Mouse (Mus musculus): Measurements from ENCODE around the gene Qrich1. TPM values are rescaled to one million over a fixed set of nuclear protein-coding genes. Genes with fewer than 3 reads are reported as not detected.
"Not testable (repeated sequence)": the region's sequence is repeated elsewhere in the genome, so short reads cannot be mapped to it uniquely, and the experiment has no call there.

Qrich1 gene
- total RNA-seq, 2 experiments from 2014 or later = 47.3 to 57.4 TPM

DNA sequence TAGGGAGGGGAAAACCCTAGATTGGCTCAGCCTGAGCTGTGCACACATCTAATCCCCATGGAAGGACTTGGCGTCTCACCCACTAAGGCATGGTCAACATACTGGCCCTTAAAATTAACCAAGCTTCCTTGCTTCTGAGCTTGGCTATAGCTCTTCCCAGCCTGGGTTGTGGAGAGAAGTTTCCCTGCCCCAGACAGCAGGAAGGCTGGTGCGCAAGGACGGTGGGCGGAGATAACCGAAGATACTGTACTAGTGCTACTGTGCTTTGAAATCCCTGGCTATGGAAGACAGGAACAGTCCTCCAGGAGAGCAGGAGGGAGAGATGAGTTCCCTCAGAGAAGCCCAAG lies 62.7 kb downstream of the Qrich1 start:
- DNase-seq (ENCODE audit: low spot score) = no peak

DNA sequence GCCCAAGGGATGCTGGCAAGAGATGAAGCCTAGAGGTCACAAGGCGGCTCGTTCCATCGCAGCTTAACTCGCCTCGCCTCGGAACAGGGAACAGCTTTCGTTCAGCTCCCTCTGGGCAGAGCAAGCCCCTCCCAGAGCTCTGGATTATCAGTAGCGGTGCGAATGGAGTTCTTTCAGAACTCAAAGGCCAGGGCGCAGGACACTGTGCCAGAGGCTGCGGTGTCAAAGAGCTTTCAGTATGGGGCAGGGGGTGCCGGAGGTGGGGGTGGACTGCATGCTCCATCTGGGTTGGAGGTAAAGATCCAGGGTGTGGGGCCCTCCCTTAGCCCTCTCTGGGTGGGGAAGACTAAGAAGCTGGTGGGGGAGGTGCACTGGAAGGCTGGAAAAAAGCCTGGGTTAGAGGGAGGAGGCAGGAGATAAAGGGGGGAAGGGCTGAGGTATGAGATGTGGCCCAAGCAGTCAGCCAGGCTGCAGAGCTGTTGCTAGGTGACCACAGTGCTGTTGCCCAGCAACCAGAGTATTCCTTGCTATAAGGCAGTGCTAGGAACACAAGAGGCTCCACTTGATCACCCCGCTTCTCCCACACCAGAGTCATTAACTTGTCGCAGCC lies 71.1 kb downstream of the Qrich1 start:
- peak; percentile 52 for DNase-seq (ENCODE audit: low spot score)

DNA sequence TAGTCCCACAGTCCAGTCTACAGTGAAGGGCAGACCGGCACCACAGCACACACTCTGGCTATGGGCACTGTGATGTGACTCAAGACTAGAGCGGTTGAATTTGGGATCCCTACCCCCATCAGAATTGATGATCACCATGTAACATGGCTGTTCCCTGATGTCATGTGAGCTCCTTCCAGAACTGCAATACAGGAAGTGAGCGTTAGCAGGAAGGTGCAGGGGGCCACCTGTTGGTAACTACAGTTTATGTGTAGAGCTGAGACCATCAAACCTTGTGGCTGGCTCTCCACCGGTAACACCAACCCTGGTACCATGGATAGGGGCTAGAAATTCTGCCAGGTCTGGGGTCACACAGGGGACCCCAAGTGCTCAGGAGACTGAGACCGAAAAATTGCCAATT lies 72.6 kb downstream of the Qrich1 start:
- DNase-seq (ENCODE audit: low spot score) = no peak

DNA sequence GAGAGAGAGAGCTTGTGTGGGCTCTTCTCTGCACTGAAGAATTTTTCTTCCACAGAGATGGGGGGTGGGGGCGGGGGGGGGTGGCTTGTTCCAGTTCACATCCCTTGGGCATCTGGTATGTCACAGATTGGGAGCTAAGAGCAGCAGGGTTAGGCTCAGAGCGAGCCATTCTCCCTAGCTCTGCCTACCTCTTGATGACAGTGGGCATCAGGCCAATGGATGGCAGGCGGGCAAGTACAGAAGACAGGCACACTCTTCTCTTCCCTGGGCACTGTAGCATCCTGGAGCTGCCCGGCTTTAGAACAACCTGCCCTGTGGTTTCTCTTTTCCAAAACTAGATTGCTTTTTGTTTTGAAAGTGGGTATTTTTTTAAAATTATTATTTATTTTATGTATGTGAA lies 74.9 kb downstream of the Qrich1 start:
- no peak for DNase-seq (ENCODE audit: low spot score)

DNA sequence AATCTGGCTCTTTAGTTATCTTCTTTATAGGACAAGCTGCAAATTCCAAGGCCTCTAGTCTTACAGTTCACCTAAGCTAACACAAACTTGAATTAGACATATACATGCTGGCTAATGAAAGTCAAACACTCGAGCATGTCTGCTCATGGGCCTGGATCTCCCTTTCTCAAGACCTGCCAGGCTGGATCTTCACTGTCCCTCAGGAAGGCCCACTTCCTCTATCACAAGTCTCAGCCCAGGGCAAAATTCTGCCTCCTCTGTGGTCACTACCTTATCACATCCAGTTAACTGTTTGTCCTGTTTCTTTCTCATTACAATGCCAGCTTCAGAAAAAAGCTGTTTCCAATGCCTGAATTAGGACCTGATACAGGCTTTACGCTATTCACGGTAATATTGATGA lies 77.7 kb downstream of the Qrich1 start:
- DNase-seq (ENCODE audit: low spot score) = no peak

DNA sequence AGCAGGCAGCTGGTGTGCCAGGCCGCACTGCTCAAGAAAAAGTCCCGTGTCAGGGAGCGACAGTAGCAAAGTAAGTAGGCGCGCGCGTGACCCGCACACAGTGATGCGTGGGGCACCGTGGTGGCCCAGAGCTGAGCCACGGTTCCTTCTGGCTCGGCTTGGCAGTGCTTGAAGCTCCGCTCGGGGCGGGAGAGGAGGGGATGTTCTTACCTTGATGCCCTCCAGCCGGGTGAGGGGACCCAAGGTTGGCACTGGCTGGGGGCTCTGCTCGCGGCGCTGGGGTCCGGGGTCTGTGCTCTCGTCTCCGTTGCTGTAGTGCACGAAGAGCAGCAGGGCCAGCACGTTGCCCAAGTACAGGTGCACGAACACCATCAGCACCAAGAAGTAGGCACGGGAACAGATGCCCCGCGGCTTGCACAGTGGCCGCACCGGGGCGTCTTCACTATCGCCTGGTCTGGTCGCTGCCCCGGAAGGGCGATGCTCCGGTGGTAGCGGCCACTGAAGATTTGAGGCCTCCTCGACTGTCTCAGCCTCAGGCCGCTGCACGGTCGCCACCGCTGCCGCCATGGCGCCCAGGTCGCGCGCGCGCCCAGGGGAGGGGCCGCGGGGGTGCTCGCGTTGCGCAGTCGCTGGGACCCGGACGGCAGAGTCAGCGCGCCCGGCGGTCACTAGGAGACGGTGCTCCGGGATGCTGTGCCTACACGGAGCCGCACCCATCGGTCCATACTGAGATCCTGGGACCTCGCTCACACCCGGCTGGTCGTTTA lies 80.6 kb downstream of the Qrich1 start, which contains the start of gene P4htm:
P4htm (minus strand) TSS at position 670 of the 767 bp plus-strand sequence.
- DNase-seq (ENCODE audit: low spot score) = peak; percentile 47

DNA sequence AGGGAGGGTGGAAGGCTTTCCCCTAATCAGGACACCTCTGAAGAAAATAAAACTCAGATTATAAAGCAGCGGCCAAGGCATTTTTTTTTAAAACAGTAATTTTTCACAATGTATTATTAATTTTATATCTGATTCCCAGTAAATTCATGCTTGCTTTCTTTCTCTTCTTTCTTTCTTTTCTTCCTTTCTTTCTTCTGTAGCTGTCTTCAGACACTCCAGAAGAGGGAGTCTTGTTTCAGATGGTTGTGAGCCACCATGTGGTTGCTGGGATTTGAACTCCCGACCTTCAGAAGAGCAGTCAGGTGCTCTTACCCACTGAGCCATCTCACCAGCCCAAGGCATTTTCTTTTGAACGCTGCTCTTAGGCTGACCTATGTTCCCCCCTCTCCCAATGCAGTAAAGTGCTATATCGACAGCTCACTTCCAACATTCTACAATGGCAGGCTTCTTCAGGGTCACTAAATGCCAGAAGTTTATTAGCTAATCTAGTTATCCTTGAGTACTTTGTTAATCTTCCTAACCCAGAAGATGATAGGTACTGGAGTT lies 82.5 kb downstream of the Qrich1 start:
- DNase-seq (ENCODE audit: low spot score) = no peak

DNA sequence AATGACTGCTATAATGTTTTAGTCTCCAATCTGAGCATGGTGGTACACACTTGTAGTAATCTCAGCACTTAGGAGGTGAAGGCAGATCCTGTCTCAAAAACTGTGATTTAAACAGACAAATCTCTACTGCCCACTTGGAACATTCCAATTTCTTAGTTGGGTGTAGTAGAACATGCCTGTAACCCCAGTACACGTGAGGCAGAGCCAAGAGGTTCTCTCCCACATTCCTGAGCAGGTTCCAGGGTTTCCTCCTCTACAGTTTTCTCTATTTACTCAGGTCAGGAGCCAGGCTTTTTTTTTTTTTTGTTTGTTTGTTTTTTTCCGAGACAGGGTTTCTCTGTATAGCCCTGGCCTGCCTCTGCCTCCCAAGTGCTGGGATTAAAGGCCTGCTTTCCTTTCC lies 83.4 kb downstream of the Qrich1 start:
- no peak for DNase-seq (ENCODE audit: low spot score)

DNA sequence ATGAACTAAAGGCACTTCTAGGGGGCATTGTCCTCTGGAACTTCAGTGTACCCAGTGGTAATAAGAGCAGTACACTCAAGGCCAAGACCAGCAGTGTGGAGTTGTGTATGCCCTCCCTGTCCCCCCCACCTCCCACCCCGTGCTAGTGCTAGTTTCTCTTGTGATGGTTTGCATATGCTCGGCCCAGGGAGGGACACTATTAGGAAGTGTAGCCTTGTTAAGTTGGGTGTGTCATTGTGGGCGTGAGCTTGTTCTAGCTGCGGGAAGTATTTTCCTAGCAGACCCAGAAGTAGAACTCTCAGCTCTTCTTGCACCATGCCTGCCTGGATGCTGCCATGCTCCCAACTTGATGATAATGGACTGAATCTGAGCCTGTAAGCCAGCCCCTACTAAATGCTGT lies 85.4 kb downstream of the Qrich1 start:
- no peak for DNase-seq (ENCODE audit: low spot score)

DNA sequence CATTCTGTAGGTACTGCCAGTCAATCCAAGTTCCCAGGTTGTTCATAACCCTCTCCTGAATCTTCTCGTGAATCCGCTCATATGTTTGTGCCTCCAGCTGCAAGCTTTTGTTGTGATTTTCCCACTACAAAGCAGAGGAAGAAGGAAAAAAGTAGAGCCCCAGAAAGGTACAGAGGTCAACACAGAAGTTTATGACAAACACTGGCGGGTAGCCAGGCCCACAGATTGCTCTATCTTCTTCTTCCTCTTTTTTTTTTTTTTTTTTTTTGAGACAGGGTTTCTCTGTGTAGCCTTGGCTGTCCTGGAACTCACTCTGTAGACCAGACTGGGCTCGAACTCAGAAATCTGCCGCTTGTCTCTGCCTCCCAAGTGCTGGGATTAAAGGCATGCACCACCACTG lies 91.3 kb downstream of the Qrich1 start:
- DNase-seq (ENCODE audit: low spot score) = not testable (repeated sequence)

DNA sequence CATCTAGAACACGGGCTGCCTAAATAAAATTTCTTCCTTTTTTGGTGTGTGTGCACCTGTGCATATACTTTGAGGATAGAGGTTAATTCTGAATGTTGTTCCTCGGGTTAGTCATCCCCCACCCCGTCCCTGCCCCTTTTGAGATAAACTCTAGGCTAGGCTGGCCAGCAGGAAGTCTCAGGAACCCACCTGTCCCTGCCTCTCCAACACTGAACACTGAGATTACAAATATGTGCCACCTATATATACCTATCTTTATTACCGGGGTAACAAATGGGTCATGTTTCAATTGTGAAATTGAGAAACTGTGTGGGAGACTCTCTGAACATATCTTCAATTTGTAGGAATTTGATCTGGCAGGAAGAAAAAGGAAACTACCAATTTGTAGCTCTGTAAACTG lies 92.3 kb downstream of the Qrich1 start:
- no peak for DNase-seq (ENCODE audit: low spot score)

Small RNA genes within 50 kb of the gene (microRNA-seq; reads per million reads assigned to microRNA genes)
- gene Gm24083 (not detected), gene Mir191 (not detected), gene Mir425 (788 reads per million, percentile 81 among the genes with 10 or more reads in this experiment)

Other genes with a start within 250 kb of the Qrich1 start
- gene Nicn1, start 226.4 kb upstream of the Qrich1 start, total RNA-seq (2021) = 10 to 100 TPM; 12.3 to 13.1 TPM
- 1 to 10 TPM in 1 of 2 experiments, under 1 TPM in 1; 0.83 to 1.0 TPM for gene Amt, start 220.0 kb upstream of the Qrich1 start, total RNA-seq (2021)
- 100 to 1,000 TPM in 1 of 2 experiments, 10 to 100 TPM in 1; 91.8 to 111 TPM for gene Rhoa, start 210.7 kb upstream of the Qrich1 start, total RNA-seq (2021)
- gene Tcta, start 210.6 kb upstream of the Qrich1 start, total RNA-seq (2021) = 10 to 100 TPM; 28.0 to 35.6 TPM
- 10 to 100 TPM; 63.2 to 67.5 TPM for gene Gpx1, start 177.9 kb upstream of the Qrich1 start, total RNA-seq (2021)
- gene Usp4, start 169.0 kb upstream of the Qrich1 start, total RNA-seq (2021) = 10 to 100 TPM; 81.6 to 89.2 TPM
- gene 1700102P08Rik, start 124.0 kb upstream of the Qrich1 start, total RNA-seq (2021) = 1 to 10 TPM in 1 of 2 experiments, under 1 TPM in 1; 0.85 to 1.4 TPM
- not detected for gene Ccdc36, start 88.3 kb upstream of the Qrich1 start, total RNA-seq (2021)
- gene BC048562, start 80.3 kb upstream of the Qrich1 start, total RNA-seq (2021) = not detected
- 10 to 100 TPM; 14.4 to 15.2 TPM for gene Ccdc71, start 56.3 kb upstream of the Qrich1 start, total RNA-seq (2021)
- 1 to 10 TPM; 1.8 to 2.2 TPM for gene Klhdc8b, start 55.2 kb upstream of the Qrich1 start, total RNA-seq (2021)
- 100 to 1,000 TPM; 117 to 126 TPM for gene Lamb2, start 37.1 kb upstream of the Qrich1 start, total RNA-seq (2021)
- 100 to 1,000 TPM; 126 to 127 TPM for gene Usp19, start 26.2 kb upstream of the Qrich1 start, total RNA-seq (2021)
- gene Qars, start 9.1 kb upstream of the Qrich1 start, total RNA-seq (2021) = 10 to 100 TPM; 83.0 to 86.4 TPM
- 10 to 100 TPM; 61.3 to 63.2 TPM for gene Impdh2, start 43.5 kb downstream of the Qrich1 start, total RNA-seq (2021)
- gene Ndufaf3, start 50.6 kb downstream of the Qrich1 start, total RNA-seq (2021) = 10 to 100 TPM; 29.3 to 30.0 TPM
- gene Dalrd3, start 53.1 kb downstream of the Qrich1 start, total RNA-seq (2021) = 1 to 10 TPM; 7.5 to 8.9 TPM
- gene Wdr6, start 61.9 kb downstream of the Qrich1 start, total RNA-seq (2021) = 1 to 10 TPM; 6.4 to 7.9 TPM
- 1 to 10 TPM; 3.4 to 4.1 TPM for gene P4htm, start 80.9 kb downstream of the Qrich1 start, total RNA-seq (2021)
- gene Arih2, start 132.6 kb downstream of the Qrich1 start, total RNA-seq (2021) = 10 to 100 TPM; 73.1 to 84.5 TPM
- gene Slc25a20, start 145.3 kb downstream of the Qrich1 start, total RNA-seq (2021) = 10 to 100 TPM; 68.1 to 85.0 TPM
- 100 to 1,000 TPM; 164 to 169 TPM for gene Prkar2a, start 172.5 kb downstream of the Qrich1 start, total RNA-seq (2021)